Mouse (Mus musculus) regulatory T cell (primary cell): ENCODE measurements around the gene Tsr3.

ENCODE experiments used
- in situ Hi-C: fragments of 300-600 bp; cut with MboI, MseI; formaldehyde crosslinking; loops from one replicate; pipeline ENCODE4 v1.15.1; 2025; ENCODE audit warnings: high pct_unique_total_duplicates

The Tsr3 gene

GRCm38 (mm10) chr17:25243131-25243780, 3.3 kb downstream of the Tsr3 start:
- in situ Hi-C loops: no loop called here

GRCm38 (mm10) chr17:25244239-25244638, 4.3 kb downstream of the Tsr3 start:
- in situ Hi-C loops: no loop called here

- in situ Hi-C loops: no loop called here
These were observed 8.2 kb downstream of the Tsr3 start for GRCm38 (mm10) chr17:25248033-25248750.

- in situ Hi-C loops: no loop called here
These were observed 10.3 kb downstream of the Tsr3 start for GRCm38 (mm10) chr17:25250181-25250835.

GRCm38 (mm10) chr17:25252643-25253042, 12.7 kb downstream of the Tsr3 start:
- in situ Hi-C loops: no loop called here

GRCm38 (mm10) chr17:25253760-25254159, 13.8 kb downstream of the Tsr3 start:
- in situ Hi-C loops: no loop called here

- in situ Hi-C loops: no loop called here
These were observed 15.1 kb downstream of the Tsr3 start for GRCm38 (mm10) chr17:25255110-25255509.

GRCm38 (mm10) chr17:25256140-25256754, 16.3 kb downstream of the Tsr3 start, which contains the start of gene Baiap3:
TSS of gene Baiap3 (minus strand) at chr17:25256364.
- in situ Hi-C loops: no loop called here

GRCm38 (mm10) chr17:25257804-25258261, 17.9 kb downstream of the Tsr3 start:
- in situ Hi-C loops: no loop called here

- in situ Hi-C loops: no loop called here
These were observed 24.5 kb downstream of the Tsr3 start for GRCm38 (mm10) chr17:25264453-25264852.

GRCm38 (mm10) chr17:25270795-25271335, 30.9 kb downstream of the Tsr3 start:
- in situ Hi-C loops: loop anchor here (5.0 to 10.0 kb wide), 2 partner anchors 84 to 256 kb away; partner anchors contain the start of genes Cramp1l, Ift140 and Unkl

- in situ Hi-C loops: loop anchor here (5.0 to 10.0 kb wide), 2 partner anchors 85 to 258 kb away; partner anchors contain the start of genes Cramp1l, Ift140 and Unkl
These were observed 32.4 kb downstream of the Tsr3 start for GRCm38 (mm10) chr17:25272326-25272725.

- in situ Hi-C loops: loop anchor here (5.0 to 10.0 kb wide), 2 partner anchors 86 to 258 kb away; partner anchors contain the start of genes Cramp1l, Ift140 and Unkl
These were observed 33.2 kb downstream of the Tsr3 start for GRCm38 (mm10) chr17:25272951-25273705.

GRCm38 (mm10) chr17:25273706-25274501, 33.9 kb downstream of the Tsr3 start:
- in situ Hi-C loops: loop anchor here (5.0 to 10.0 kb wide), 2 partner anchors 87 to 259 kb away; partner anchors contain the start of genes Cramp1l, Ift140 and Unkl

- in situ Hi-C loops: loop anchor here (5.0 to 10.0 kb wide), 2 partner anchors 87 to 260 kb away; partner anchors contain the start of genes Cramp1l, Ift140 and Unkl
These were observed 34.8 kb downstream of the Tsr3 start, which contains the start of gene Ube2i for GRCm38 (mm10) chr17:25274571-25275346. TSS of gene Ube2i (minus strand) at chr17:25274622.

GRCm38 (mm10) chr17:25275833-25276232, 35.9 kb downstream of the Tsr3 start:
- in situ Hi-C loops: loop anchor here (10.0 kb wide), 1 partner anchor 261 kb away; the partner anchor contains the start of genes Cramp1l and Ift140

- in situ Hi-C loops: no loop called here
These were observed 42.2 kb downstream of the Tsr3 start for GRCm38 (mm10) chr17:25282133-25282532.

- in situ Hi-C loops: no loop called here
These were observed 45.1 kb downstream of the Tsr3 start for GRCm38 (mm10) chr17:25285033-25285432.

- in situ Hi-C loops: no loop called here
These were observed 48.9 kb downstream of the Tsr3 start for GRCm38 (mm10) chr17:25288842-25289241.
